Mouse (Mus musculus): ENCODE results near the gene Nr1h5. TPM values are rescaled to one million over a fixed set of nuclear protein-coding genes. Genes with fewer than 3 reads are reported as not detected.

Gene Nr1h5
- polyA plus RNA-seq, 1 experiment: 0.14 TPM

Other genes starting within 250 kb of the Nr1h5 start
- gene Tspan2, start 229.6 kb downstream of the Nr1h5 start, polyA plus RNA-seq (2012; rRNA removed): 7.8 and 8.6 TPM in 2 replicates
- 0.01 TPM in 1 of 2 replicates, not detected in the other for gene Tshb, start 181.4 kb downstream of the Nr1h5 start, polyA plus RNA-seq (2012; rRNA removed)
- not detected in 2 replicates for gene Sycp1, start 28.0 kb downstream of the Nr1h5 start, polyA plus RNA-seq (2012; rRNA removed)
- gene Sike1, start 31.6 kb upstream of the Nr1h5 start, polyA plus RNA-seq (2012; rRNA removed): 29.8 and 30.4 TPM in 2 replicates
- gene Csde1, start 56.3 kb upstream of the Nr1h5 start, polyA plus RNA-seq (2012; rRNA removed): 53.1 and 58.7 TPM in 2 replicates
- 23.1 and 26.1 TPM in 2 replicates for gene Nras, start 94.2 kb upstream of the Nr1h5 start, polyA plus RNA-seq (2012; rRNA removed)
- 0.10 and 0.27 TPM in 2 replicates for gene Ampd1, start 109.9 kb upstream of the Nr1h5 start, polyA plus RNA-seq (2012; rRNA removed)
- gene Dennd2c, start 138.5 kb upstream of the Nr1h5 start, polyA plus RNA-seq (2012; rRNA removed): 0.77 and 0.89 TPM in 2 replicates
- gene Bcas2, start 207.5 kb upstream of the Nr1h5 start, polyA plus RNA-seq (2012; rRNA removed): 22.3 and 28.9 TPM in 2 replicates

All from gonadal fat pad, adult 2 months (tissue).